Mouse (Mus musculus) hindbrain, embryonic 12.5 days (tissue): ENCODE results near the gene Sox15. TPM values are rescaled to one million over a fixed set of nuclear protein-coding genes. Genes with fewer than 3 reads are reported as not detected.
"Not testable (repeated sequence)": the region's sequence is repeated elsewhere in the genome, so short reads cannot be mapped to it uniquely, and the experiment has no call there.

ENCODE experiments used
- ATAC-seq: fragments of 200-750 bp; cut with Nextera tagmentation; 2 replicates; pipeline ENCODE4 v1.8.0; 2017; ENCODE audit warnings: moderate TSS enrichment; ENCODE audit not compliant: low FRiP score
- H3K27ac ChIP-seq: fragments of 300-500 bp; sonication (generic); 2 replicates; pipeline ENCODE4 v1.5.1; 2016; ENCODE audit warnings: mild to moderate bottlenecking
- H3K27me3 ChIP-seq: fragments of 300-500 bp; sonication (generic); 2 replicates; pipeline ENCODE4 v1.6.1; 2016; ENCODE audit warnings: mild to moderate bottlenecking
- H3K36me3 ChIP-seq: fragments of 300-500 bp; sonication (generic); 2 replicates; pipeline ENCODE4 v1.6.1; 2016; ENCODE audit warnings: mild to moderate bottlenecking
- H3K4me1 ChIP-seq: fragments of 300-500 bp; sonication (generic); 2 replicates; pipeline ENCODE4 v1.6.1; 2016
- H3K4me2 ChIP-seq: fragments of 300-500 bp; sonication (generic); replicated peaks from 2 replicates; pipeline ENCODE4 v1.6.1; 2016; ENCODE audit warnings: mild to moderate bottlenecking
- H3K4me3 ChIP-seq: fragments of 300-500 bp; sonication (generic); 2 replicates; pipeline ENCODE4 v1.5.1; 2016; ENCODE audit warnings: mild to moderate bottlenecking
- H3K9ac ChIP-seq: fragments of 300-500 bp; sonication (generic); 2 replicates; pipeline ENCODE4 v1.6.1; 2016; ENCODE audit warnings: mild to moderate bottlenecking, moderate library complexity
- H3K9me3 ChIP-seq: fragments of 300-500 bp; sonication (generic); replicated peaks from 2 replicates; pipeline ENCODE4 v1.6.1; 2016; ENCODE audit warnings: mild to moderate bottlenecking
- WGBS: fragments of 180-500 bp; shearing (Covaris S2); methylation state at CpG from one replicate; pipeline ENCODE4 v1.1.7; 2016; 5-methylcytosine and 5-hydroxymethylcytosine counted together
- polyA plus RNA-seq: library from polyadenylated mRNA; unstranded; fragments of >200 nt; fragmentation: Nextera tagmentation; extraction: Ambion mirVana; gene quantifications from 2 replicates; pipeline ENCODE4 v1.2.1, GENCODE M21; 2016

The Sox15 gene
- polyA plus RNA-seq = 0.26 TPM in 1 of 2 replicates, not detected in the other

DNA sequence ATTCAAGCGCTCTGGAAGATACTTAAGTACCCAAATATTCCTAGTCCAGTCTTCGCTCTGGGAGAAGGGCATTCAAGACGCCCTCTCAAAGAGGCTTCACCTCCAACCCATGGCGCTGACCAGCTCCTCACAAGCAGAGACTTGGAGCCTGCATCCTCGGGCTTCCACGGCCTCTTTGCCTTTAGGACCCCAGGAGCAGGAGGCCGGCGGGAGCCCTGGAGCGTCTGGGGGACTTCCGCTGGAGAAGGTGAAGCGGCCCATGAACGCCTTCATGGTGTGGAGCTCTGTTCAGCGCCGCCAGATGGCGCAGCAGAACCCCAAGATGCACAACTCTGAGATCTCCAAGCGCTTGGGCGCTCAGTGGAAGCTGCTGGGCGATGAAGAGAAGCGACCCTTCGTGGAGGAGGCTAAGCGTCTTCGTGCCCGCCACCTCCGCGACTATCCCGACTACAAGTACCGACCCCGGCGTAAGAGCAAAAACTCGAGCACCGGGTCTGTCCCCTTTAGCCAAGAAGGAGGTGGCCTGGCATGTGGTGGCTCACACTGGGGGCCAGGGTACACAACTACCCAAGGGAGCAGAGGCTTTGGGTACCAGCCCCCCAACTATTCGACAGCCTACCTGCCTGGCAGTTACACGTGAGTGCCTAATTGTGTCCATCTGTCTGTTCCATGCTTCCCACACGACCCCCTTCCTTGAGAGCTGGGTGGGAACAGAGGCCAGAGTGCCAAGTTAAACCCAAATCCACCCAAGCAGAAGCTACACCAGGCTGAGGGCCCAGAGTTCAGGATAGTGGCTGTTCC lies at the start of gene Sox15:
Gene Sox15, plus strand, starts transcription at position 51 of the 801 bp plus-strand sequence.
- Histone ChIP-seq H3K9me3 (no peaks in the 10 kb centered on the region), H3K4me3 (no peak within 1 kb of the TSS), H3K4me2 (no peak within 1 kb of the TSS; the same call in 1 of the 2 replicates), H3K36me3 (peaks cover 73% of the 10 kb centered on the region), H3K27me3 (no peaks in the 10 kb centered on the region), H3K27ac (no peak within 1 kb of the TSS), H3K4me1 (peaks cover 10% of the 10 kb centered on the region), H3K9ac (0 out of 2 replicates have a peak within 1 kb of the TSS, but pooled peaks have one; percentile 18)
- ATAC-seq = peak; percentile 66
- 23% methylated on average over 34 of the region's 34 CpGs for WGBS

DNA sequence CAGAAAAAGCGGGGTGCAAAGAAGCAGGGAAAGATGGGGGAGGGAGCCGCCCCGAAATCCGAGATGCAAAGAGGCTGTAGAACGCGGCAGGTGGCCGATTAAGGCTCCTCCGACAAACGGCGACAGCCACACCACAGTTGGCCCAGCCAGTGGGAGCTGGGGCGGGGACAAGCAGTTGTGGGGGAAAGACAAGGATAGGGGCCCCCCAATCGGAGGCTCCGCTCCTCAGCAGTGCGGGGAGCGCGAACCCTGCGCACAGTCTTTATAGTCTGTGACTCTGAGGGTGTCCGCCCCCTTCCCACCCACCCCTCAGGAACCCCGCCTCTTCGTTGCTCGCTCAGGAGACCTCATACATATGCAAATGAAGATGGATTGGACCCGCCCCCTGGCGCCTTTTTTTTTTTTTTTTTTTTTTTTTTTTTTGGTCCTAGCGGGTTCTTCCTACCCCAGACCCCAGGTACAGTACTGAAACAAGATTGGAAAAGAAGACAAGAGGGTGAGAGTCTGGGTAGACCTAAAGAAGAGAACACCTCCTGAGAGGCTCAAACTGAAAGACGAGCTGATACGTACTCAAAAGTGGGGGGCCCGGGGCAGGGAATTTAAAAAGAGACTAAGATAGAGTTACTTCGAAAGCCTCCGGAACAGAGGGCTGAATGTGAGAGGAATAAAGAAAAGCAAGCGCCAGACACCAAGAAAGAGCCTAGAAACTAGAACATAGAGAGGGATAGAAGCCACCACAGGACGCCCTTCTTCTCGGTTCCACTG lies 49.2 kb upstream of the Sox15 start, which contains the start of gene Atp1b2:
Gene Atp1b2, minus strand, starts transcription at position 217 of the 765 bp plus-strand sequence.
- Histone ChIP-seq H3K9me3 (no peaks in the 10 kb centered on the region), H3K9ac (peak within 1 kb of the TSS; percentile 81), H3K4me2 (peak within 1 kb of the TSS; percentile 100), H3K4me1 (peaks cover 19% of the 10 kb centered on the region), H3K27ac (peak within 1 kb of the TSS; percentile 23; the same call in 1 of the 2 replicates), H3K36me3 (no peaks in the 10 kb centered on the region), H3K4me3 (peak within 1 kb of the TSS; percentile 63), H3K27me3 (peaks cover 5% of the 10 kb centered on the region; the same call in 1 of the 2 replicates)
- peak; percentile 81 for ATAC-seq
- 3% methylated on average over 32 of the region's 32 CpGs for WGBS

DNA sequence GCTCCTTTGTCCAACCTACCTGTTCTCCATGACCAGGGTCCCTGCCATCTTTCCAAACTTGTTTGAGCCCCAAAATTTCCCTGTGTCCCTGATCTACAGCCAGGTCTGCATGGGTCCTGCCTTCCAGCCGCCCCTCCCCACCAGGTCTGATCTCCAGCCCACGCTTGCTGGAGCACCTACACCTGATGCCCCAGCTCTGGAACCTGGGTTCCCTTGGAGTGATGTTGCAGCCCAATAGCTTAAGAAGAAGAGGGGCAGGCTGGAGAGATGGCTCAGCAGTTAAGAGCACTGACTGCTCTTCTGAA lies 48.7 kb upstream of the Sox15 start:
- Histone ChIP-seq H3K36me3 (no peaks in the 10 kb centered on the region), H3K27me3 (peaks cover 5% of the 10 kb centered on the region; the same call in 1 of the 2 replicates), H3K4me2 (peak overlapping the region; percentile 100), H3K9ac (peak overlapping the region; percentile 15), H3K4me3 (peak overlapping the region; percentile 63), H3K9me3 (no peaks in the 10 kb centered on the region), H3K4me1 (peaks cover 17% of the 10 kb centered on the region; the same call in 1 of the 2 replicates), H3K27ac (0 out of 2 replicates have a peak overlapping the region, but pooled peaks have one; percentile 23)
- 61% methylated on average over 2 of the region's 2 CpGs for WGBS
- no peak for ATAC-seq

DNA sequence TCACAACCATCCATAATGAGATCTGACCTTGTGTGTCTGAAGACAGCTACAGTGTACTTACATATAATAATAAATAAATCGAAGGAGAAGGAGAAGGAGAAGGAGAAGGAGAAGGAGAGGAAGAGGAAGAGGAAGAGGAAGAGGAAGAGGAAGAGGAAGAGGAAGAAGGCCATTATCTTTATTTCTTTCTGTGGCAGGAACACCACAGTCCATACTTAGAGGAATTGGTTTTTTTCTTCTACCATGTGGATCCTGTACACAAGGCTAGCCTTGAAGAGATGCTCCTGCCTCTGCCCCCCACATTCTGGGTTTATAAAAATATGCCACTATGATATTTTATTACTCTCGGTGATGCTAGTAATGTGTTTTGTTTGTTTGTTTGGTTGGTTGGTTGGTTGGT lies 48.3 kb upstream of the Sox15 start:
- H3K27me3 ChIP-seq = peaks cover 5% of the 10 kb centered on the region; the same call in 1 of the 2 replicates
- no peaks in the 10 kb centered on the region for H3K36me3 ChIP-seq
- 93% methylated on average over 2 of the region's 2 CpGs for WGBS
- H3K9me3 ChIP-seq = no peaks in the 10 kb centered on the region
- no peak for ATAC-seq
- H3K27ac ChIP-seq = no peak overlapping the region
- H3K4me2 ChIP-seq = no peak overlapping the region
- no peak overlapping the region for H3K4me3 ChIP-seq
- no peak overlapping the region for H3K9ac ChIP-seq
- peaks cover 17% of the 10 kb centered on the region; the same call in 1 of the 2 replicates for H3K4me1 ChIP-seq

DNA sequence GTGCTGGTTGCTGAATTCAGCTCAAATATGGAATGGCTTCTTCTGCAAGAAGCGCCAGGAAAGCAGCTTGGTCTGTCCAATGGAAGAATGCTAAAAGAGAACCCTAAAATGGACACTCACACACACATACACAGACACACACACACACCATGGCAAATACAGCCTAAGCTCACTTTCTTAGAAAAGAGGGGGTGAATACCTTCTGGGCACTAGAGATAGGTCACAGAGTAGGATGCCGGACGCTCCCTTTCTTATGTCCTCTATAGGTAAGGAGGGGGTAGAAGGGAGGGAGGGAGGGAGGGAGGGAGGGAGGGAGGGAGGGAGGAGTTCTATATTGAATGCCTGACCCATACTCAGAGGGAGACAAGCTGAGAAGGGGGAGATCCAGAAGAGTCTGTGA lies 46.6 kb upstream of the Sox15 start:
- no peaks in the 10 kb centered on the region for H3K9me3 ChIP-seq
- no peak overlapping the region for H3K4me2 ChIP-seq
- peaks cover 17% of the 10 kb centered on the region for H3K4me1 ChIP-seq
- no peaks in the 10 kb centered on the region for H3K36me3 ChIP-seq
- no peak overlapping the region for H3K27ac ChIP-seq
- no peak for ATAC-seq
- 78% methylated on average over 3 of the region's 3 CpGs for WGBS
- no peak overlapping the region for H3K9ac ChIP-seq
- no peak overlapping the region for H3K4me3 ChIP-seq
- peaks cover 2% of the 10 kb centered on the region; the same call in 1 of the 2 replicates for H3K27me3 ChIP-seq

DNA sequence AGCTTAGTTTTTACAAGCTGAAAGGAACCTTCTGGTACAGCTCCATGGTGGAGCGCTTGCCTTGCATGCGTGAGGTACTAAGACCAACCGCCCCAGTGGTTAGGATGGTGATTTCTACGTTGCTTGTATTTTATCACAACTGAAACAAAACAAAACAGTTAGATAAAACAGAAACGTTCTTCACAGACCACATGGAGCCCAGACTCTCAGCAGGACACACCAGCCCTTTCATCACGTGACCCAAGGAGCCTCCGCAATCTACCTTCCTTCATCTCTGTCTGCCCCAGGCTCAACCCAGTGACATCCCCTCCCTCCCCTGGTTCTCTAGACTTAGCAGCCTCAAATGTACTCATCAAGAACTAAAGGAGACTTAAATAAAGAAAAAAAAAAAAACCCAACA lies 45.7 kb upstream of the Sox15 start:
- 55% methylated on average over 7 of the region's 7 CpGs for WGBS

DNA sequence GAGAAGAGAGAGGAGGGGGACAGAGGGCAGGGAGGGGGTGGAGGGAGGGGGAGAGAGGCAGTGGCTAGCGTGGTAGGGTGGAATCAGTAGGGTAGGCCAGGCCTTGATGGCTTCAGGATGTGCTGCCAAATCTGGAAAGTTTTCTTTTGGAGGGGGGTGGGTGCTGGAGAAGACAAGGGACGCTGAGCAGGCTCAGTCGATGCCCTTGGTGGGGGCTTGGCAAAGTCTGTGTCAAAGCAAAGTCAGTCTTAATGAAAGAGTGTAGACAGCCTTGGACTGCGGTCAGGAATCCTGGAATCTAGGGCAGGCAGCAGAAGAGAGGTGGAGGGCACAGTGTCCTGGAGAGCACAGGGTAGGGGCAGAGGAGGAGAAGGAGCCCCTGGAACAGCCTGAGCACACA lies 44.2 kb upstream of the Sox15 start:
- WGBS = 63% methylated on average over 4 of the region's 4 CpGs
- Histone ChIP-seq H3K9ac (no peak overlapping the region), H3K4me1 (peaks cover 8% of the 10 kb centered on the region), H3K27me3 (peaks cover 2% of the 10 kb centered on the region; the same call in 1 of the 2 replicates), H3K4me2 (no peak overlapping the region), H3K27ac (no peak overlapping the region), H3K4me3 (no peak overlapping the region), H3K9me3 (no peaks in the 10 kb centered on the region), H3K36me3 (no peaks in the 10 kb centered on the region)
- no peak for ATAC-seq

More for the DNA sequence above, 45.7 kb upstream of the Sox15 start:
- Histone ChIP-seq H3K4me3 (no peak overlapping the region), H3K4me1 (peaks cover 14% of the 10 kb centered on the region), H3K27me3 (peaks cover 2% of the 10 kb centered on the region; the same call in 1 of the 2 replicates), H3K9me3 (no peaks in the 10 kb centered on the region), H3K36me3 (no peaks in the 10 kb centered on the region), H3K27ac (no peak overlapping the region), H3K4me2 (no peak overlapping the region), H3K9ac (no peak overlapping the region)
- ATAC-seq = no peak

DNA sequence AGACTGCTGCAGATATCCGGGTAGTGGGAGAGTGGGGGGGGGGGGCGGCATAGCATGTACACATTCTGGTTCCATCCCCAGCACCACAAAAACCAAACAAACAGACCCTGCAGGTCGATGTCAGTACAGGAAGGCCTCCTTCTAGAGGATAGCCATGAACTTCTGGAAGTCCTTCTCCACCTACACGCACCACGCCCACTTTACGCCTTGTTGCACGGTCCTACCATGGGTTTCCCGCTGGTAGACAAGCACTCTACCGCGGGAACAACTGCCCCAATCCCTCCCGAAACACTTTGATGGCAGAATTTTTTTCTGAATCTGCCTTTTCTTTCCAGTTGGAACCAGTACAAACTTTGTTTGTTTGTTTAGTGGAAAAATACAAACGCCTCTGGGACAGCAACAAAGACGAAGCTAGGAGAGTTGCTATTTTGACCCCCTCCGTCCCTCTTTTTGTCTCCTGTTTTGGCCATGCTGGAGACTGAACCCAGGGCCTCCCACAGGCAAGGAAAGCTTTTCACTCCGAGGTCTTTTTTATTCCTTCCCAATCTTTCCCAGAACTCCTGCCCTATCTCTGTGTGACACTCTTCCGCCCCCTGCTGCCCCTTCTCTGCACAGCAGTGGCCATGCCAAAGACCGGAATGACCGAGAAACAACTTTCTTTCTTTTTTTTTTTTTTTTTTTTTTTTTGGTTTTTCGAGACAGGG lies 41.4 kb upstream of the Sox15 start:
- Histone ChIP-seq H3K27ac (no peak overlapping the region), H3K4me3 (no peak overlapping the region), H3K36me3 (no peaks in the 10 kb centered on the region), H3K9me3 (no peaks in the 10 kb centered on the region), H3K27me3 (peaks cover 6% of the 10 kb centered on the region; the same call in 1 of the 2 replicates), H3K4me1 (peaks cover 4% of the 10 kb centered on the region), H3K9ac (peak overlapping the region; percentile 18; the same call in 1 of the 2 replicates), H3K4me2 (0 out of 2 replicates have a peak overlapping the region, but pooled peaks have one; percentile 16)
- ATAC-seq = no peak
- 9% methylated on average over 19 of the region's 19 CpGs for WGBS

DNA sequence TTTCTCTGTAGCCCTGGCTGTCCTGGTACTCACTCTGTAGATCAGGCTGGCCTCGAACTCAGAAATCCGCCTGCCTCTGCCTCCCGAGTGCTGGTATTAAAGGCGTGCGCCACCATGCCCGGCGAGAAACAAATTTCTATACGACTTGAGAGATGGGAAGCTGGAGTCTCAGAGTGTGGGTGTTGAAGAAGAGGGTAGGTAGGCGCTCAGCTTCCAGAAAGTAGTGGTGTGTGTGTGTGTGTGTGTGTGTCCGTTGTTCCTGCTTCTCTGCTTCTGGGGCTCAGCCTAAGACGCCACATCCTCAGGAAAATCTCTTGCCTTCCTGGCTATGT lies 40.9 kb upstream of the Sox15 start:
- H3K36me3 ChIP-seq, H3K4me2 ChIP-seq, H3K9me3 ChIP-seq, H3K4me3 ChIP-seq, ATAC-seq, H3K9ac ChIP-seq, H3K4me1 ChIP-seq, H3K27ac ChIP-seq, H3K27me3 ChIP-seq: not testable (repeated sequence)
- WGBS = 57% methylated on average over 11 of the region's 11 CpGs

DNA sequence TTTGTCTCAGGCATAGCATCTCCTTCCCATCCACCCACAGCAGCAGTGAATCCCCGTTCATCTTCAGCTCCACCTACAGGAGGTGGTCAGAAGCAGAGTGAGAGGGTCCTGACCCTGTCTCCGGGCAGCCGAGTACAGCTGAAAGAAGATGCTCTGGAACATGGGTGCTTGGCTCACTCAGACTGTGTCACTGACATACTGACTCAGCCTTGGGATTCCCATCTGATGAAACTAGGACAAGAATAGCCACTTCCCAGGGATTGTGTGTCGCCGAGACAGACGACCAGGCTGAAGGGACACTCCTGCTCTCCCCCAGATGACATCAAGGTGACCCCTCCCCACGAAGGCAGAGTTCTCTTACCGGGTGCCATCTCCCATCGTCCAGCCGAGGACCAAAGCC lies 38.3 kb upstream of the Sox15 start:
- no peak overlapping the region for H3K4me3 ChIP-seq
- H3K27me3 ChIP-seq = peaks cover 6% of the 10 kb centered on the region; the same call in 1 of the 2 replicates
- H3K27ac ChIP-seq = no peak overlapping the region
- ATAC-seq = no peak
- no peak overlapping the region for H3K4me2 ChIP-seq
- no peaks in the 10 kb centered on the region for H3K36me3 ChIP-seq
- H3K9me3 ChIP-seq = no peaks in the 10 kb centered on the region
- 42% methylated on average over 10 of the region's 10 CpGs for WGBS
- peaks cover 8% of the 10 kb centered on the region for H3K4me1 ChIP-seq
- H3K9ac ChIP-seq = no peak overlapping the region

DNA sequence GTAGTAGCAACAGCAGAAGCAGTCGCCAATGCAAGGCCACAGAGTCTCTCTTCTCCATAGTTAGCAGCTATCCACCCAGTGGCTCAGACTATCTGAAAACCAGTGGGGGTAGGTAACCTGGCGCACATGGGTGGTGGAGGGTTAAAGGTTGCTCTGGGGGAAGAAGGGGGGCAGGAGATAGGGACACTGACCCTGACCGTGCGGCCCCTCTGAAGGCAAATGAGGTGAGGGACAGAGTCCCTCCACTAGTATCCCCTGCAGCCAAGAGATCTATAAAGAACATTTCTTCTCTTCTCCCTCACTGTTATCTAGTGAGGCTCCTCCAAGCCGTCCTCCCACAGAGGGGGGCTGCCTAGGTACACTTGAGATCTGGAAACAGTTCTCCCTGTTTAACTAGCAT lies 37.3 kb upstream of the Sox15 start, which contains the start of gene Shbg:
Gene Shbg, minus strand, starts transcription at position 101 of the 400 bp plus-strand sequence.
- Histone ChIP-seq H3K27me3 (peaks cover 6% of the 10 kb centered on the region; the same call in 1 of the 2 replicates), H3K9ac (no peak within 1 kb of the TSS)

More for the DNA sequence above, 37.3 kb upstream of the Sox15 start, which contains the start of gene Shbg:
- H3K4me3 ChIP-seq = no peak within 1 kb of the TSS
- no peak within 1 kb of the TSS for H3K27ac ChIP-seq
- no peak for ATAC-seq
- 79% methylated on average over 5 of the region's 5 CpGs for WGBS
- H3K4me2 ChIP-seq = no peak within 1 kb of the TSS
- H3K9me3 ChIP-seq = no peaks in the 10 kb centered on the region
- no peaks in the 10 kb centered on the region for H3K36me3 ChIP-seq
- peaks cover 15% of the 10 kb centered on the region for H3K4me1 ChIP-seq
